Mouse (Mus musculus) lung, embryonic 15.5 days (tissue): ENCODE data around the gene Grip1. TPM values are rescaled to one million over a fixed set of nuclear protein-coding genes. Genes with fewer than 3 reads are reported as not detected.

Experiments
- ATAC-seq: fragments of 200-750 bp; cut with Nextera tagmentation; 2 replicates; pipeline ENCODE4 v1.8.0; 2017; ENCODE audit warnings: moderate number of reproducible peaks, borderline replicate concordance; ENCODE audit not compliant: low FRiP score, low TSS enrichment; ENCODE audit errors: extremely low read depth
- H3K27ac ChIP-seq: fragments of 300-500 bp; sonication (generic); 2 replicates; pipeline ENCODE4 v1.5.1; 2015; ENCODE audit warnings: moderate library complexity, mild to moderate bottlenecking, inconsistent platforms
- H3K27me3 ChIP-seq: fragments of 300-500 bp; sonication (generic); 2 replicates; pipeline ENCODE4 v1.6.1; 2015; ENCODE audit warnings: inconsistent platforms
- H3K36me3 ChIP-seq: fragments of 300-500 bp; sonication (generic); 2 replicates; pipeline ENCODE4 v1.6.1; 2015; ENCODE audit warnings: inconsistent platforms
- H3K4me1 ChIP-seq: fragments of 300-500 bp; sonication (generic); 2 replicates; pipeline ENCODE4 v1.6.1; 2015; ENCODE audit warnings: inconsistent platforms
- H3K4me2 ChIP-seq: fragments of 300-500 bp; sonication (generic); 2 replicates; pipeline ENCODE4 v1.6.1; 2015; ENCODE audit warnings: inconsistent platforms, mild to moderate bottlenecking, moderate library complexity
- H3K4me3 ChIP-seq: fragments of 300-500 bp; sonication (generic); 2 replicates; pipeline ENCODE4 v1.5.1; 2015; ENCODE audit warnings: mild to moderate bottlenecking, inconsistent platforms
- H3K9ac ChIP-seq: fragments of 300-500 bp; sonication (generic); 2 replicates; pipeline ENCODE4 v1.6.1; 2015; ENCODE audit warnings: inconsistent platforms
- H3K9me3 ChIP-seq: fragments of 300-500 bp; sonication (generic); 2 replicates; pipeline ENCODE4 v1.6.1; 2016; ENCODE audit warnings: inconsistent platforms
- WGBS: fragments of 180-500 bp; shearing (Covaris S2); methylation state at CpG from one replicate; pipeline ENCODE4 v1.1.7; 2015; 5-methylcytosine and 5-hydroxymethylcytosine counted together
- polyA plus RNA-seq: library from polyadenylated mRNA; unstranded; fragments of >200 nt; fragmentation: Nextera tagmentation; extraction: Ambion mirVana; gene quantifications from 2 replicates; pipeline ENCODE4 v1.2.1, GENCODE M21; 2015

Gene Grip1
- polyA plus RNA-seq, 1 experiment from 2014 or later = 1.7 TPM

- H3K4me3 ChIP-seq = no peak overlapping the region
- no peak overlapping the region for H3K9ac ChIP-seq
- H3K4me1 ChIP-seq = no peaks in the 10 kb centered on the region; the same call in 1 of the 2 replicates
- no peaks in the 10 kb centered on the region for H3K36me3 ChIP-seq
- 75% methylated on average over 5 of the region's 5 CpGs for WGBS
- ATAC-seq = no peak
- H3K27me3 ChIP-seq = no peaks in the 10 kb centered on the region
- H3K4me2 ChIP-seq = no peak overlapping the region
- no peak overlapping the region for H3K27ac ChIP-seq
- no peaks in the 10 kb centered on the region for H3K9me3 ChIP-seq
Measured at GRCm38 (mm10) chr10:119933362-119933761, 479.7 kb downstream of the Grip1 start.

GRCm38 (mm10) chr10:119935231-119935630 lies 481.6 kb downstream of the Grip1 start:
- no peak for ATAC-seq
- WGBS = 73% methylated on average over 6 of the region's 6 CpGs
- Histone ChIP-seq H3K36me3 (no peaks in the 10 kb centered on the region), H3K9ac (no peak overlapping the region), H3K27me3 (no peaks in the 10 kb centered on the region), H3K27ac (no peak overlapping the region), H3K4me2 (no peak overlapping the region), H3K4me1 (no peaks in the 10 kb centered on the region; the same call in 1 of the 2 replicates), H3K9me3 (no peaks in the 10 kb centered on the region), H3K4me3 (no peak overlapping the region)

GRCm38 (mm10) chr10:119937481-119937880 lies 483.9 kb downstream of the Grip1 start:
- Histone ChIP-seq H3K4me2 (no peak overlapping the region), H3K4me1 (no peaks in the 10 kb centered on the region; the same call in 1 of the 2 replicates), H3K36me3 (no peaks in the 10 kb centered on the region), H3K9ac (no peak overlapping the region), H3K27ac (no peak overlapping the region), H3K27me3 (no peaks in the 10 kb centered on the region), H3K4me3 (no peak overlapping the region), H3K9me3 (no peaks in the 10 kb centered on the region)
- ATAC-seq = no peak
- WGBS = 59% methylated on average over 16 of the region's 16 CpGs

GRCm38 (mm10) chr10:119943906-119944305 lies 490.3 kb downstream of the Grip1 start:
- WGBS = 59% methylated on average over 8 of the region's 8 CpGs
- Histone ChIP-seq H3K4me1 (no peaks in the 10 kb centered on the region), H3K27me3 (no peaks in the 10 kb centered on the region), H3K9me3 (no peaks in the 10 kb centered on the region), H3K36me3 (no peaks in the 10 kb centered on the region), H3K9ac (no peak overlapping the region), H3K4me3 (no peak overlapping the region), H3K27ac (no peak overlapping the region), H3K4me2 (no peak overlapping the region)
- ATAC-seq = no peak

GRCm38 (mm10) chr10:119951460-119951859 lies 497.8 kb downstream of the Grip1 start:
- WGBS = 67% methylated on average over 6 of the region's 6 CpGs
- no peak overlapping the region for H3K9ac ChIP-seq
- H3K27ac ChIP-seq = no peak overlapping the region
- no peak overlapping the region for H3K4me3 ChIP-seq
- no peaks in the 10 kb centered on the region for H3K4me1 ChIP-seq
- H3K4me2 ChIP-seq = no peak overlapping the region
- H3K36me3 ChIP-seq = no peaks in the 10 kb centered on the region
- no peaks in the 10 kb centered on the region for H3K27me3 ChIP-seq
- no peak for ATAC-seq
- no peaks in the 10 kb centered on the region for H3K9me3 ChIP-seq

- Histone ChIP-seq H3K9me3 (no peaks in the 10 kb centered on the region), H3K4me3 (no peak overlapping the region), H3K9ac (no peak overlapping the region), H3K27me3 (no peaks in the 10 kb centered on the region), H3K4me2 (no peak overlapping the region), H3K36me3 (no peaks in the 10 kb centered on the region), H3K4me1 (no peaks in the 10 kb centered on the region), H3K27ac (no peak overlapping the region)
- WGBS = 67% methylated on average over 17 of the region's 17 CpGs
- no peak for ATAC-seq
Measured at GRCm38 (mm10) chr10:119957260-119957955, 503.8 kb downstream of the Grip1 start.

- Histone ChIP-seq H3K4me2 (no peak overlapping the region), H3K4me1 (no peaks in the 10 kb centered on the region), H3K27ac (no peak overlapping the region), H3K9me3 (no peaks in the 10 kb centered on the region), H3K9ac (no peak overlapping the region), H3K36me3 (no peaks in the 10 kb centered on the region), H3K4me3 (no peak overlapping the region), H3K27me3 (no peaks in the 10 kb centered on the region)
- 64% methylated on average over 3 of the region's 3 CpGs for WGBS
- ATAC-seq = no peak
Measured at GRCm38 (mm10) chr10:119960915-119961314, 507.3 kb downstream of the Grip1 start.

- Histone ChIP-seq H3K36me3 (no peaks in the 10 kb centered on the region), H3K27ac (no peak overlapping the region), H3K4me1 (no peaks in the 10 kb centered on the region), H3K4me3 (no peak overlapping the region), H3K27me3 (no peaks in the 10 kb centered on the region), H3K9ac (no peak overlapping the region), H3K4me2 (no peak overlapping the region), H3K9me3 (no peaks in the 10 kb centered on the region)
- no peak for ATAC-seq
- WGBS = 66% methylated on average over 8 of the region's 8 CpGs
Measured at GRCm38 (mm10) chr10:119966321-119966720, 512.7 kb downstream of the Grip1 start.

- no peak for ATAC-seq
- 46% methylated on average over 8 of the region's 8 CpGs for WGBS
- no peak overlapping the region for H3K4me3 ChIP-seq
- H3K9ac ChIP-seq = no peak overlapping the region
- no peaks in the 10 kb centered on the region for H3K9me3 ChIP-seq
- H3K36me3 ChIP-seq = no peaks in the 10 kb centered on the region
- H3K4me2 ChIP-seq = no peak overlapping the region
- no peaks in the 10 kb centered on the region for H3K4me1 ChIP-seq
- H3K27me3 ChIP-seq = no peaks in the 10 kb centered on the region
- no peak overlapping the region for H3K27ac ChIP-seq
Measured at GRCm38 (mm10) chr10:119979396-119979795, 525.8 kb downstream of the Grip1 start.

- ATAC-seq = no peak
- Histone ChIP-seq H3K27me3 (no peaks in the 10 kb centered on the region), H3K9me3 (no peaks in the 10 kb centered on the region), H3K4me2 (no peak overlapping the region), H3K27ac (no peak overlapping the region), H3K9ac (no peak overlapping the region), H3K4me3 (no peak overlapping the region), H3K4me1 (no peaks in the 10 kb centered on the region), H3K36me3 (no peaks in the 10 kb centered on the region)
- WGBS = 50% methylated on average over 11 of the region's 11 CpGs
Measured at GRCm38 (mm10) chr10:119980032-119980431, 526.4 kb downstream of the Grip1 start.

GRCm38 (mm10) chr10:119984299-119984698 lies 530.7 kb downstream of the Grip1 start:
- H3K9ac ChIP-seq = no peak overlapping the region
- H3K27ac ChIP-seq = no peak overlapping the region
- H3K4me1 ChIP-seq = no peaks in the 10 kb centered on the region
- H3K4me2 ChIP-seq = no peak overlapping the region
- H3K27me3 ChIP-seq = no peaks in the 10 kb centered on the region
- 85% methylated on average over 9 of the region's 9 CpGs for WGBS
- H3K36me3 ChIP-seq = no peaks in the 10 kb centered on the region
- ATAC-seq = no peak
- H3K4me3 ChIP-seq = no peak overlapping the region
- H3K9me3 ChIP-seq = no peaks in the 10 kb centered on the region

GRCm38 (mm10) chr10:119998475-119998874 lies 544.8 kb downstream of the Grip1 start:
- Histone ChIP-seq H3K4me2 (no peak overlapping the region), H3K4me3 (no peak overlapping the region), H3K36me3 (no peaks in the 10 kb centered on the region), H3K9me3 (no peaks in the 10 kb centered on the region), H3K27me3 (no peaks in the 10 kb centered on the region), H3K4me1 (no peaks in the 10 kb centered on the region), H3K27ac (no peak overlapping the region), H3K9ac (no peak overlapping the region)
- ATAC-seq = no peak
- WGBS = 70% methylated on average over 4 of the region's 4 CpGs

GRCm38 (mm10) chr10:120002149-120002548 lies 548.5 kb downstream of the Grip1 start:
- 84% methylated on average over 4 of the region's 4 CpGs for WGBS
- no peak overlapping the region for H3K4me2 ChIP-seq
- H3K36me3 ChIP-seq = no peaks in the 10 kb centered on the region
- no peak overlapping the region for H3K27ac ChIP-seq
- no peak for ATAC-seq
- no peaks in the 10 kb centered on the region for H3K9me3 ChIP-seq
- no peak overlapping the region for H3K4me3 ChIP-seq
- H3K9ac ChIP-seq = no peak overlapping the region
- H3K27me3 ChIP-seq = no peaks in the 10 kb centered on the region
- H3K4me1 ChIP-seq = no peaks in the 10 kb centered on the region
